Mouse (Mus musculus) right cerebral cortex, postnatal 25 days (tissue): ENCODE measurements around the gene Ncor1.
"Not testable (repeated sequence)": the region's sequence is repeated elsewhere in the genome, so short reads cannot be mapped to it uniquely, and the experiment has no call there.

Experiments
- DNase-seq: peaks from one replicate; pipeline ENCODE4 v3.0.0; 2022

Gene Ncor1

GRCm38 (mm10) chr11:62343002-62343401 is 115.3 kb downstream of the Ncor1 start:
- no peak for DNase-seq

- no peak for DNase-seq
Observed at GRCm38 (mm10) chr11:62332228-62332627, 126.1 kb downstream of the Ncor1 start.

GRCm38 (mm10) chr11:62331141-62331540 is 127.2 kb downstream of the Ncor1 start:
- no peak for DNase-seq

GRCm38 (mm10) chr11:62323659-62324058 is 134.7 kb downstream of the Ncor1 start:
- DNase-seq, result no peak

- no peak for DNase-seq
Observed at GRCm38 (mm10) chr11:62320097-62320496, 138.2 kb downstream of the Ncor1 start.

- DNase-seq, result peak; percentile 60
Observed at GRCm38 (mm10) chr11:62317746-62318145, 140.6 kb downstream of the Ncor1 start.

GRCm38 (mm10) chr11:62314984-62315383 is 143.4 kb downstream of the Ncor1 start:
- DNase-seq, result no peak

- DNase-seq, result no peak
Observed at GRCm38 (mm10) chr11:62309296-62309695, 149.0 kb downstream of the Ncor1 start.

GRCm38 (mm10) chr11:62305866-62306265 is 152.5 kb downstream of the Ncor1 start:
- DNase-seq, result no peak

- no peak for DNase-seq
Observed at GRCm38 (mm10) chr11:62298883-62299282, 159.5 kb downstream of the Ncor1 start.

- DNase-seq, result no peak
Observed at GRCm38 (mm10) chr11:62294121-62294520, 164.2 kb downstream of the Ncor1 start.

GRCm38 (mm10) chr11:62287700-62288099 is 170.6 kb downstream of the Ncor1 start:
- no peak for DNase-seq

GRCm38 (mm10) chr11:62285020-62285419 is 173.3 kb downstream of the Ncor1 start:
- no peak for DNase-seq

GRCm38 (mm10) chr11:62284020-62284419 is 174.3 kb downstream of the Ncor1 start:
- DNase-seq, result not testable (repeated sequence)

- DNase-seq, result no peak
Observed at GRCm38 (mm10) chr11:62281601-62281997, 176.7 kb downstream of the Ncor1 start.

GRCm38 (mm10) chr11:62280675-62281600 is 177.4 kb downstream of the Ncor1 start, which contains the start of the genes Zswim7 and Ttc19:
Zswim7 (minus strand) TSS chr11:62281375.
Ttc19 (plus strand) TSS chr11:62281473.
- peak; percentile 93 for DNase-seq

GRCm38 (mm10) chr11:62278027-62278426 is 180.3 kb downstream of the Ncor1 start:
- no peak for DNase-seq

- DNase-seq, result no peak
Observed at GRCm38 (mm10) chr11:62277086-62277485, 181.3 kb downstream of the Ncor1 start.

GRCm38 (mm10) chr11:62270851-62271250 is 187.5 kb downstream of the Ncor1 start:
- DNase-seq, result no peak

GRCm38 (mm10) chr11:62269097-62269496 is 189.2 kb downstream of the Ncor1 start:
- no peak for DNase-seq

GRCm38 (mm10) chr11:62268381-62268780 is 190.0 kb downstream of the Ncor1 start:
- DNase-seq, result no peak

- no peak for DNase-seq
Observed at GRCm38 (mm10) chr11:62266466-62267214, 191.7 kb downstream of the Ncor1 start.
